Mouse (Mus musculus): ENCODE data around the gene Gli1. TPM values are rescaled to one million over a fixed set of nuclear protein-coding genes. Genes with fewer than 3 reads are reported as not detected.
"Not testable (repeated sequence)": the region's sequence is repeated elsewhere in the genome, so short reads cannot be mapped to it uniquely, and the experiment has no call there.

Gli1 gene
- polyA plus RNA-seq, 1 experiment from 2014 or later, result 2.2 TPM

GRCm38 (mm10) chr10:127326017-127326801, 15.6 kb downstream of the Gli1 start:
- 2% methylated on average over 54 of the region's 54 CpGs for WGBS
- Histone ChIP-seq H3K36me3 (no peaks in the 10 kb centered on the region), H3K4me1 (replicated peaks) (peaks cover 12% of the 10 kb centered on the region), H3K9me3 (no peaks in the 10 kb centered on the region), H3K27me3 (peaks cover 87% of the 10 kb centered on the region), H3K27ac (replicated peaks) (no peak overlapping the region), H3K4me2 (peak overlapping the region; percentile 59), H3K4me3 (peak overlapping the region; percentile 33), H3K9ac (peak overlapping the region; percentile 53)
- 0 out of 2 replicates have a peak, but pooled peaks have one; percentile 15 for ATAC-seq (ENCODE audit: low read depth)

- H3K9ac ChIP-seq, result no peak overlapping the region
- peak overlapping the region; percentile 33; the same call in 1 of the 2 replicates for H3K4me3 ChIP-seq
- H3K27me3 ChIP-seq, result peaks cover 85% of the 10 kb centered on the region
- no peaks in the 10 kb centered on the region for H3K36me3 ChIP-seq
- 25% methylated on average over 14 of the region's 14 CpGs for WGBS
- H3K4me1 ChIP-seq (replicated peaks), result peaks cover 12% of the 10 kb centered on the region
- no peak overlapping the region for H3K27ac ChIP-seq (replicated peaks)
- ATAC-seq (ENCODE audit: low read depth), result no peak
- H3K4me2 ChIP-seq, result peak overlapping the region; percentile 59
- H3K9me3 ChIP-seq, result no peaks in the 10 kb centered on the region
Measured at GRCm38 (mm10) chr10:127325454-127326016, 16.2 kb downstream of the Gli1 start.

GRCm38 (mm10) chr10:127324495-127324894, 17.3 kb downstream of the Gli1 start:
- ATAC-seq (ENCODE audit: low read depth), result no peak

GRCm38 (mm10) chr10:127323131-127323855, 18.5 kb downstream of the Gli1 start:
- H3K4me2 ChIP-seq, result no peak overlapping the region
- peaks cover 12% of the 10 kb centered on the region for H3K4me1 ChIP-seq (replicated peaks)
- no peak for ATAC-seq (ENCODE audit: low read depth)
- WGBS, result 79% methylated on average over 17 of the region's 17 CpGs
- H3K27me3 ChIP-seq, result peaks cover 63% of the 10 kb centered on the region
- no peak overlapping the region for H3K9ac ChIP-seq
- no peak overlapping the region for H3K27ac ChIP-seq (replicated peaks)
- no peaks in the 10 kb centered on the region for H3K36me3 ChIP-seq
- no peaks in the 10 kb centered on the region for H3K9me3 ChIP-seq
- no peak overlapping the region for H3K4me3 ChIP-seq

More at GRCm38 (mm10) chr10:127324495-127324894, 17.3 kb downstream of the Gli1 start:
- Histone ChIP-seq H3K27me3 (peaks cover 75% of the 10 kb centered on the region), H3K4me2 (no peak overlapping the region), H3K27ac (replicated peaks) (no peak overlapping the region), H3K4me1 (replicated peaks) (peaks cover 12% of the 10 kb centered on the region), H3K9me3 (no peaks in the 10 kb centered on the region), H3K36me3 (no peaks in the 10 kb centered on the region), H3K4me3 (no peak overlapping the region), H3K9ac (no peak overlapping the region)
- WGBS, result 11% methylated on average over 7 of the region's 7 CpGs

- Histone ChIP-seq H3K9me3 (no peaks in the 10 kb centered on the region), H3K9ac (no peak overlapping the region), H3K4me3 (no peak overlapping the region), H3K27me3 (peaks cover 57% of the 10 kb centered on the region), H3K4me2 (no peak overlapping the region), H3K27ac (replicated peaks) (no peak overlapping the region), H3K4me1 (replicated peaks) (peaks cover 12% of the 10 kb centered on the region), H3K36me3 (no peaks in the 10 kb centered on the region)
- WGBS, result 83% methylated on average over 4 of the region's 4 CpGs
- no peak for ATAC-seq (ENCODE audit: low read depth)
Measured at GRCm38 (mm10) chr10:127322669-127323068, 19.1 kb downstream of the Gli1 start.

GRCm38 (mm10) chr10:127322178-127322577, 19.6 kb downstream of the Gli1 start:
- Histone ChIP-seq H3K36me3 (no peaks in the 10 kb centered on the region), H3K27me3 (peaks cover 52% of the 10 kb centered on the region), H3K4me2 (no peak overlapping the region), H3K27ac (replicated peaks) (no peak overlapping the region), H3K4me1 (replicated peaks) (peaks cover 12% of the 10 kb centered on the region), H3K4me3 (no peak overlapping the region), H3K9me3 (no peaks in the 10 kb centered on the region), H3K9ac (no peak overlapping the region)
- 67% methylated on average over 13 of the region's 13 CpGs for WGBS
- no peak for ATAC-seq (ENCODE audit: low read depth)

GRCm38 (mm10) chr10:127321621-127322020, 20.2 kb downstream of the Gli1 start, which contains the start of gene Arhgap9:
Arhgap9 (plus strand) TSS chr10:127321964.
- Histone ChIP-seq H3K4me2 (no peak within 1 kb of the TSS), H3K9ac (no peak within 1 kb of the TSS), H3K9me3 (no peaks in the 10 kb centered on the region), H3K27ac (replicated peaks) (no peak within 1 kb of the TSS), H3K4me1 (replicated peaks) (peaks cover 9% of the 10 kb centered on the region), H3K4me3 (no peak within 1 kb of the TSS), H3K36me3 (no peaks in the 10 kb centered on the region), H3K27me3 (peaks cover 46% of the 10 kb centered on the region)
- ATAC-seq (ENCODE audit: low read depth), result no peak
- 89% methylated on average over 3 of the region's 3 CpGs for WGBS

GRCm38 (mm10) chr10:127319969-127320368, 21.8 kb downstream of the Gli1 start:
- ATAC-seq (ENCODE audit: low read depth), result no peak

GRCm38 (mm10) chr10:127318009-127318408, 23.8 kb downstream of the Gli1 start:
- Histone ChIP-seq H3K4me3 (no peak overlapping the region), H3K9ac (no peak overlapping the region), H3K9me3 (no peaks in the 10 kb centered on the region), H3K4me1 (replicated peaks) (no peaks in the 10 kb centered on the region), H3K27ac (replicated peaks) (no peak overlapping the region), H3K27me3 (peaks cover 13% of the 10 kb centered on the region; the same call in 1 of the 2 replicates), H3K36me3 (no peaks in the 10 kb centered on the region), H3K4me2 (no peak overlapping the region)
- 44% methylated on average over 4 of the region's 4 CpGs for WGBS
- no peak for ATAC-seq (ENCODE audit: low read depth)

More at GRCm38 (mm10) chr10:127319969-127320368, 21.8 kb downstream of the Gli1 start:
- H3K9me3 ChIP-seq, result no peaks in the 10 kb centered on the region
- no peaks in the 10 kb centered on the region for H3K4me1 ChIP-seq (replicated peaks)
- no peak overlapping the region for H3K4me3 ChIP-seq
- H3K9ac ChIP-seq, result no peak overlapping the region
- H3K27me3 ChIP-seq, result peaks cover 30% of the 10 kb centered on the region
- WGBS, result 82% methylated on average over 7 of the region's 7 CpGs
- no peak overlapping the region for H3K4me2 ChIP-seq
- no peak overlapping the region for H3K27ac ChIP-seq (replicated peaks)
- no peaks in the 10 kb centered on the region for H3K36me3 ChIP-seq

GRCm38 (mm10) chr10:127317277-127317676, 24.5 kb downstream of the Gli1 start:
- WGBS, result 94% methylated on average over 2 of the region's 2 CpGs
- ATAC-seq (ENCODE audit: low read depth), result no peak
- no peak overlapping the region for H3K4me2 ChIP-seq
- H3K9ac ChIP-seq, result no peak overlapping the region
- no peaks in the 10 kb centered on the region for H3K4me1 ChIP-seq (replicated peaks)
- no peak overlapping the region for H3K27ac ChIP-seq (replicated peaks)
- H3K4me3 ChIP-seq, result no peak overlapping the region
- peaks cover 6% of the 10 kb centered on the region; the same call in 1 of the 2 replicates for H3K27me3 ChIP-seq
- no peaks in the 10 kb centered on the region for H3K9me3 ChIP-seq
- no peaks in the 10 kb centered on the region for H3K36me3 ChIP-seq

- not testable (repeated sequence) for H3K9me3 ChIP-seq
- 69% methylated on average over 1 of the region's 1 CpGs for WGBS
Measured at GRCm38 (mm10) chr10:127314950-127315349, 26.8 kb downstream of the Gli1 start.

GRCm38 (mm10) chr10:127313516-127313915, 28.3 kb downstream of the Gli1 start:
- H3K36me3 ChIP-seq; H3K9ac ChIP-seq; H3K27ac ChIP-seq (replicated peaks); H3K9me3 ChIP-seq; H3K27me3 ChIP-seq; H3K4me3 ChIP-seq; H3K4me2 ChIP-seq; ATAC-seq (ENCODE audit: low read depth): not testable (repeated sequence)
- peaks cover 11% of the 10 kb centered on the region for H3K4me1 ChIP-seq (replicated peaks)
- WGBS, result 92% methylated on average over 5 of the region's 5 CpGs

More at GRCm38 (mm10) chr10:127314950-127315349, 26.8 kb downstream of the Gli1 start:
- peaks cover 11% of the 10 kb centered on the region for H3K4me1 ChIP-seq (replicated peaks)
- H3K36me3 ChIP-seq; ATAC-seq (ENCODE audit: low read depth); H3K9ac ChIP-seq; H3K4me3 ChIP-seq; H3K4me2 ChIP-seq; H3K27me3 ChIP-seq; H3K27ac ChIP-seq (replicated peaks): not testable (repeated sequence)
